Mouse (Mus musculus) CD8-positive naive resting alpha-beta T cell, adult 2 months (primary cell): Measurements from ENCODE around the gene Tnfaip8l2.
"Not testable (repeated sequence)": the region's sequence is repeated elsewhere in the genome, so short reads cannot be mapped to it uniquely, and the experiment has no call there.

Experiments used
- DNase-seq, 2 experiments: peaks; one replicate each; pipeline ENCODE4 v3.0.0; 2022; ENCODE audit warnings: low read depth in 2 of 2, low spot score in 2 of 2

Tnfaip8l2 gene

GRCm38 (mm10) chr3:95121580-95121979 is 20.6 kb downstream of the Tnfaip8l2 start:
- no peak for DNase-seq

DNA sequence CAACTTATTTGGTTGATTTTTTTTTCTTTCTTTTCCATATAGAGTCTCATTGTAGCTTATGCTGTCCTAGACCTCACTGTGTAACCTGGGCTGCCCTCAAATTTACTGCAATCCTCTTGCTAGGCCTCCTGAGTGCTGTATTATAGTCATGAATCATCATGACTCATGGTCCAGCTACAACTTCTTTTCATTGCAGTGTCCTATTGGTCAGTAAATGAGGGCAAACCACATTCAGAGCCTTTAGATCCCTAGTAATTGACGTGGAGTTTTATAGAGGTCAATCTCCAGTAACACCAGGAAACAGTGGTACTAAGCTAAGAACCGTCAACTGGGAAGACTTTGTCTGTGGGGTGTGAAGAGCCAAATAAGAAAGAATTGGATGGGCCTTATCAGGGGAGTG is 24.4 kb downstream of the Tnfaip8l2 start:
- DNase-seq = no peak

DNA sequence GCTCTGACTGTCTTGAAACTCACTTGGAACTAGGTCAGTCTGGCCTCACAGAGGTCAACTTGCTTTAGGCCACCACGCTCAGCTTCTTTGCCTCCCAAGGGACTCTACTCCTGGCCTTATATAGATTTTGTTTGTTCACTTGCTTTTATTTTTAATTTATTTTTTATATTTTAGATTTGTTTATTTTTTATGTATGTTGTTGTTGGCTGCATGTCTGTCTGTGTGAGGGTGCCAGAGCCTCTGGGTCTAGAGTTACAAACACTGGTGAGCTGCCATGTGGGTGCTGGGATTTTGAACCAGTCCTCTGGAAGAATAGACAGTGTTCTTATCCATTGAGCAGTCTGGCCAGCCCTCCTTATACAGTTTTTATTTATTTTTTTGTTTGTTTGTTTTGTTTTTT is 29.4 kb downstream of the Tnfaip8l2 start:
- no peak for DNase-seq

DNA sequence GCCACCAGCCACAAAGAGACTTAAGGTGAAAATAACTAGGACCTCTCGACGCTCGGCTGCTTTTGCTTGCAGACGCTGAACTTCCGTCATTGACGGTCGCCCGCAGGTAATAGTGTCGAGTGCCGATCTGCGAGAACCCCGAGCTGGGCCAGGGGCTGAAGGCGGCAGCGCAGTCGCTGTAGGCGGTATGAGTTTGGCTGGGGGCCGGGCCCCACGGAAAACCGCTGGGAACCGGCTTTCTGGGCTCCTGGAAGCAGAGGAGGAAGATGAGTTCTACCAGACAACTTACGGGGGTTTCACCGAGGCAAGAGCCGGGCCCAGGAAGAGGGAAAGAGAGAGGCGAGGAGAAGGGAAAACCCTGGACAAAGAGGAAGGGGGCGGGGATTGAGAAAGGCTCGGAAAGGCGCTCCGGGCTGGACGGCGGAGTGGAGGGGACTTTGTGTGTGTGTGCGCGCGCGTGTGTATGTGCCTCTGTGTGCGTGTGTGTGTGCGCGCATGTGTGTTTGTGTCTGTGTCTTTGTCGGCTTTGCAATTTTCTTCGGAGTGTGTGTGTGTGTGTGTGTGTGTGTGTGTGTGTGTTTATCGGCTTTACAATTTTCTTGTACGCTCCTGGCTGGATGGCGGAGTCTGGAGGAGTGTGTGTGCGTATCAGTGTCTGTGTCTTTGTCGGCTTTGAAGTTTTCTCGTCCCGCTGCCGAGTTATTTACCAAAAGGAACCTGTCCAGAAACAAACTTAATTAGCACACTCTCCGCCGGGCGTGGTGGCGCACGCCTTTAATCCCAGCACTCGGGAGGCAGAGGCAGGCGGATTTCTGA is 31.0 kb downstream of the Tnfaip8l2 start, which contains the start of gene Vps72:
Gene Vps72, plus strand, starts transcription at position 112 of the 816 bp plus-strand sequence.
- DNase-seq = peak; percentile 82 to 87

GRCm38 (mm10) chr3:95107898-95108297 is 34.3 kb downstream of the Tnfaip8l2 start:
- DNase-seq = peak in 1 of 2 experiments; percentile 11

DNA sequence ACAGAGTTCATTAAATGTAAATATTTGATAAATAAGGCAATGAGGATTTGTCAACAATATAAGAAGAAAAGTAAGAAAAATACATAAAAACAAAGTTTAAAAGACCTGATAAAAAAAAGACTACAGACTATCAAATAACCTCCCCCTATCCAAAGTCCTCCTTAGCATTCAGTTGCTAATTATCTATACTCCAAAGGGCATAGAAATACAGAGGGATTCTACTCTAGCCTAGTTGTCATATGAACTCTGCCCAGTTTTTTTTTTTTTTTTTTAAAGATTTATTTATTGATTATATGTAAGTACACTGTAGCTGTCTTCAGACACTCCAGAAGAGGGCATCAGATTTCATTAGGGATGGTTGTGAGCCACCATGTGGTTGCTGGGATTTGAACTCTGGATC is 34.9 kb downstream of the Tnfaip8l2 start:
- DNase-seq = not testable (repeated sequence)

DNA sequence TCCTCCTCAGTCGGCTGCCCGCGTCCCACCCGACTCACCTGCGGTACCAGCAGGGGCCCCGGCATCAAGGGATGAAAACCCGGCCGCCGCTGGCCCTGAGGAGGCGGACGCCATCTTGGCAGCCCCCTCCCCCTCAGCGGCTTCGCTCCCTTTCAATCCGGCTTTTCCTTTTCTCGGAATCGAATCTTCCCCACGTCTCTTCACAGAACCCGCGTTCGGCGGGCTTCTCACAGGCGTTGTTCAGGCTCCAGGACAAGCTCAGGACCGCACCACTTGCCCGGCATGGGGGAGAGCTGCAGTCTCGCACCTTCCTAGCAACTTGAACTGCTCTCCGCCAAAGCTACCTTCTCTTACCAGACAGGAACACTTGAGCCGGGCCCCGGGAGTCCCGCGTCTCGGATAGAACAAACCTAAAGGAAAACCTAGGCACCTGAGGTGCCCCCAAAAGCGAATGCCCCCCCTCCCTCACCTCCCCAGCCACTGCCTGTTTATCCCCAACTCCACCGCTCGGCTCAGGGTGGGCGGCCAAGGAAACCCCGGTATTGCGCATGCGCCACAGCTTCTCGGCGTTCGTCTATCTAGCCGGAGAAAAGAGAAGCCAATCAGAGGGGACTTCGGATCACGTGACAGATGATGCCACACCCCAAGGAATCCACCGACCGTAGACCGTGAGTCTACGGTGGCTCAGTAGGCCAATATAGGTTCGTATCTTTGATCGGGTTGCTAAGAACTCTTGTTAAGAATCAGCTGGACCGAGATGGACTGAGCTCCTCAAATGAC is 35.6 kb downstream of the Tnfaip8l2 start, which contains the start of gene Pip5k1a:
Gene Pip5k1a, minus strand, starts transcription at position 593 of the 780 bp plus-strand sequence.
- peak; percentile 92 to 94 for DNase-seq

- no peak for DNase-seq
Observed at GRCm38 (mm10) chr3:95105586-95106337, 36.4 kb downstream of the Tnfaip8l2 start.

DNA sequence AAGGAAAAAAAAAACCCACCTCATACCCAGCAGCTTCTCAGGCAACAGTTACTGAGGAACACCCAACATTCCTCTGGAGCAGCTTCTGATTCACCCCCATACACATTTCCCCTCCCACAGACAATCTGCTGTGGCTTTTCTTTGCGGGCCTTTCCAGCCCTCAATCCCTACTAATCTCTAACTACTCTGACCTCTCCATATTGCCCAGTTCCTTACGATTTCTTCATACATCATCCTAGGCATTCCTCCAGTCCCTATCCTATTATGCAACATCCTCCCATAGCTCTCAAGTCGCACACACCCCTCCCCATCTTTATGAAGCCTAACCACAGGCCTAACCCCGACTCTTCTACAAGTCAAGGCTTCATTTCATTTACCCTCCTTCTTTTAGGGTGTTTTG is 37.0 kb downstream of the Tnfaip8l2 start:
- no peak for DNase-seq

GRCm38 (mm10) chr3:95100854-95101253 is 41.3 kb downstream of the Tnfaip8l2 start:
- no peak for DNase-seq
